ENCODE assay signal across 18 mouse cellular contexts in the genomic region with DNA sequence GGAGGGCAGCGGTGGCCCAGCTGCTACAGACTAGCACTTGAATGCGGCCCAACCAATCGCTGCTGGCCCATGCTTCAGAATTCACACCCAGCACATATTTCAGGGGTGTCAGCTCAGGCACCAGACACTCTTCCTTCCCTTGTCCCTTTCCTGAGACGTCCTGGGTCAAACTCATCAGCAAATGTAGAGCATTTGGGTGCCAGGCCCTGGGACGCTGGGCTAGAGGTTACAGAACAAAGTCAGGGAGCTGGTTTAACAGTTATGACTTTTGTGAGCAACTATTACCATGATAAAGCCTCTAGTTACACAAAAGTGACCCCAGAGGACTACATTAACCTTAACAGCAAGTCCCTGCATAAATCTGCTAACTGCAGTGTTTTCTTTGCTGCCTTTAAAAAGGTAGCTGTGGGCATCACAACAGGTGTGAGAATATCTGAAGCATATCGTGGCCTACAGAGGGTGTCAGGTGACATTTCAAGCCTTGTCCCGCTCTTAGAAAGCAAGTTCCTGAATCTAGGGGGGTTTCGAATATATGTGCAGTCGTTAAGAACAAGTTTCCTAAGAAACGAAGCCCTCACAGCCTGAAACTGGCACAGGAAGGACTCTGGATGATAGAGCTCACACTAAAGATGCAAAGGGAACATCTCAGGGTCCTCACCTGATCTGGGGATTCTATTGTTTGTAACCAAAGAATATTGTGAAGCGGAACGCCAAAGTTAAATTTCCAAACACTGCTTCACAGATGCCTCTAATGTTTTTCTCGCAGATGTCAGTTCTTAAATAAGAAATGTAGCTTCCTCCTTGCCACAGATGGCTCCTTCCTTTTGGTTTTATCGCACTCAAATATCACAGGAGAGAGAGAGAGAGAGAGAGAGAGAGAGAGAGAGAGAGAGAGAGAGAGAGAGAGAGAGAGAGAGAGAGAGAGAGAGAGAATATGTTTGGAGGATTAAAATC. TPM values are rescaled to one million over a fixed set of nuclear protein-coding genes. Genes with fewer than 3 reads are reported as not detected.
A peak's percentile ranks its signal among the peaks of the same experiment; 100 is the strongest.
DNase-seq lines count a peak whose midpoint lies in the region; ATAC-seq and TF ChIP-seq lines count a peak whose summit lies in the region.
"Had no signal": no experiment of that assay in that cellular context is flagged by ENCODE, and none has a peak within 500 bp of the region (broad histone marks: within the 10 kb centered on the region; RNA-seq: fewer than 3 reads in every experiment).

No protein-coding gene starts in this region.

- no peaks in the 10 kb centered on the region; a peak in 1 of 4 replicates for H3K27me3 ChIP-seq in MEL (ENCODE audit: control insufficient read depth in 1 of 2, insufficient read depth in 2 of 2, low read length in 2 of 2)
- peaks cover 26% of the 10 kb centered on the region for H3K27me3 ChIP-seq in forebrain, embryonic 11.5 days (ENCODE audit: control insufficient read depth, insufficient read depth, low read length)
- peaks cover 56% of the 10 kb centered on the region for H3K27me3 ChIP-seq in midbrain, embryonic 12.5 days

- H3K4me2 ChIP-seq in forebrain, embryonic 11.5 days (ENCODE audit: low read depth, low read length, severe bottlenecking), result 0 out of 2 replicates have a peak overlapping the region, but pooled peaks have one; percentile 15
- H3K4me2 ChIP-seq in midbrain, embryonic 12.5 days (replicated peaks), result peak overlapping the region; percentile 51
- H3K4me2 ChIP-seq: embryonic facial prominence, embryonic 13.5 days had no signal

- peak; percentile 12 to 27 for DNase-seq in left cerebral cortex, postnatal 14 days (ENCODE audit: low spot score in 2 of 2)
- DNase-seq in left cerebral cortex, adult 18-20 months (ENCODE audit: low spot score in 2 of 2), result no peak
- DNase-seq in MEL (ENCODE audit: low read depth, low spot score), result peak; percentile 44
- DNase-seq in forebrain, embryonic 11.5 days (ENCODE audit: low spot score), result no peak
- DNase-seq in cerebellum, adult 9-10 months, result no peak
- no peak for DNase-seq in ovary, postnatal 14 days (ENCODE audit: low spot score)
- no peak for DNase-seq in layer of hippocampus, postnatal 14 days (ENCODE audit: low spot score in 2 of 2)
- DNase-seq: adrenal gland, postnatal 14 days; cerebellum, postnatal 14 days; gastrocnemius, adult 2 months; liver, postnatal 0 days; right cerebral cortex, postnatal 14 days had no signal

- intact Hi-C loops in left cerebral cortex, postnatal 14 days (cut with DNase I), result loop anchor here (10.0 kb wide), 1 partner anchor 262 kb away; no protein-coding TSS in a partner anchor

- H3K4me3 ChIP-seq in MEL (ENCODE audit: control insufficient read depth in 1 of 2, insufficient read depth in 1 of 2, low read depth in 2 of 2, low read length in 2 of 2), result no peak overlapping the region
- no peak overlapping the region for H3K4me3 ChIP-seq in forebrain, embryonic 11.5 days (ENCODE audit: low read depth, low read length)
- H3K4me3 ChIP-seq in midbrain, embryonic 12.5 days, result no peak overlapping the region
- H3K4me3 ChIP-seq: embryonic facial prominence, embryonic 13.5 days; gastrocnemius, adult 2 months had no signal

- TF ChIP-seq CTCF in MEL (IDR thresholded peaks at IDR 0.05 in 2 of 3, conservative IDR thresholded peaks at IDR 0.05 in 1 of 3; ENCODE audit: control insufficient read depth in 1 of 3, insufficient read depth in 1 of 3, low read depth in 2 of 3, low read length in 3 of 3, poor library complexity in 1 of 3, severe bottlenecking in 1 of 3), result no peak

- H3K9ac ChIP-seq in MEL (ENCODE audit: control insufficient read depth, low read depth, low read length, poor library complexity, severe bottlenecking), result no peak overlapping the region
- H3K9ac ChIP-seq in forebrain, embryonic 11.5 days (ENCODE audit: low read length), result no peak overlapping the region; the same call in 1 of the 2 replicates
- H3K9ac ChIP-seq in midbrain, embryonic 12.5 days (replicated peaks), result no peak overlapping the region
- H3K9ac ChIP-seq: embryonic facial prominence, embryonic 13.5 days; kidney, embryonic 15.5 days; liver, postnatal 0 days had no signal

- TF ChIP-seq POLR2A in MEL (IDR thresholded peaks at IDR 0.05; ENCODE audit: control insufficient read depth in 1 of 2, insufficient read depth in 1 of 2, low read depth in 1 of 2, low read length in 2 of 2, poor library complexity in 1 of 2), result no peak

- 0 out of 2 replicates have a peak overlapping the region, but pooled peaks have one; percentile 14 for H3K27ac ChIP-seq in MEL (ENCODE audit: control insufficient read depth, low read depth, low read length)
- peak overlapping the region; percentile 41; the same call in 1 of the 2 replicates for H3K27ac ChIP-seq in forebrain, embryonic 11.5 days (ENCODE audit: low read depth, low read length)
- H3K27ac ChIP-seq in midbrain, embryonic 12.5 days (replicated peaks), result peak overlapping the region; percentile 94
- H3K27ac ChIP-seq: embryonic facial prominence, embryonic 13.5 days; gastrocnemius, adult 2 months; kidney, embryonic 15.5 days had no signal

- no peaks in the 10 kb centered on the region for H3K79me2 ChIP-seq in MEL (ENCODE audit: control insufficient read depth, insufficient read depth, low read length, poor library complexity)

- peaks cover 3 to 10% of the 10 kb centered on the region in 2 experiments for H3K4me1 ChIP-seq in MEL (ENCODE audit: control insufficient read depth in 1 of 2, insufficient read depth in 2 of 2, low read length in 2 of 2)
- H3K4me1 ChIP-seq in forebrain, embryonic 11.5 days (replicated peaks; ENCODE audit: control insufficient read depth, insufficient read depth, low read length), result peaks cover 36% of the 10 kb centered on the region
- peaks cover 62% of the 10 kb centered on the region for H3K4me1 ChIP-seq in midbrain, embryonic 12.5 days

- TF ChIP-seq RAD21 in MEL (IDR thresholded peaks at IDR 0.05; ENCODE audit: low read depth, low read length), result no peak

- WGBS in forebrain, embryonic 11.5 days, result 16% methylated on average over 14 of the region's 14 CpGs
- 12% methylated on average over 14 of the region's 14 CpGs for WGBS in midbrain, embryonic 12.5 days

- ATAC-seq in forebrain, embryonic 11.5 days (replicated peaks; ENCODE audit: low FRiP score), result no peak
- ATAC-seq in midbrain, embryonic 12.5 days (ENCODE audit: low FRiP score, low read depth), result no peak
- ATAC-seq: inflammation-experienced regulatory T-cells, adult 6 months; liver, postnatal 0 days had no signal

- TF ChIP-seq EP300 in MEL (IDR thresholded peaks at IDR 0.05; ENCODE audit: low read depth in 1 of 2, low read length in 2 of 2), result no peak

- peaks cover 0 to 5% of the 10 kb centered on the region in 2 experiments; a peak in 1 of 4 replicates for H3K36me3 ChIP-seq in MEL (ENCODE audit: control insufficient read depth in 1 of 2, insufficient read depth in 2 of 2, low read length in 2 of 2)
- H3K36me3 ChIP-seq in forebrain, embryonic 11.5 days (ENCODE audit: control insufficient read depth, insufficient read depth, low read length), result no peaks in the 10 kb centered on the region
- H3K36me3 ChIP-seq in midbrain, embryonic 12.5 days, result no peaks in the 10 kb centered on the region
- H3K36me3 ChIP-seq: embryonic facial prominence, embryonic 13.5 days; kidney, embryonic 15.5 days had no signal

- no peaks in the 10 kb centered on the region for H3K9me3 ChIP-seq in MEL (replicated peaks; ENCODE audit: insufficient read depth, low read length)
- H3K9me3 ChIP-seq in forebrain, embryonic 11.5 days (ENCODE audit: control insufficient read depth, low read length), result no peaks in the 10 kb centered on the region
- H3K9me3 ChIP-seq in midbrain, embryonic 12.5 days, result no peaks in the 10 kb centered on the region
- H3K9me3 ChIP-seq: embryonic facial prominence, embryonic 13.5 days; kidney, embryonic 15.5 days had no signal

TF ChIP-seq in MEL, 35 proteins besides CTCF, POLR2A, EP300 and RAD21:
- no peak for TF ChIP-seq TCF12 (IDR thresholded peaks at IDR 0.05; ENCODE audit: low read depth, low read length)
- TF ChIP-seq KAT2A (conservative IDR thresholded peaks at IDR 0.05; ENCODE audit: low read depth, low read length), result no peak
- TF ChIP-seq UBTF (IDR thresholded peaks at IDR 0.05; ENCODE audit: borderline replicate concordance, insufficient read depth, low read depth, low read length), result no peak
- TF ChIP-seq SIN3A (IDR thresholded peaks at IDR 0.05; ENCODE audit: low read length), result no peak
- TF ChIP-seq ZMIZ1 (IDR thresholded peaks at IDR 0.05; ENCODE audit: low read depth, low read length), result no peak
- peak; percentile 89 for TF ChIP-seq JUND (IDR thresholded peaks at IDR 0.05; ENCODE audit: low read depth, low read length)

RNA-seq across cellular contexts. Expression of a gene that starts 5.3 kb away (rescaled TPM):
- 1 to 10 TPM; 4.0 to 4.2 TPM for total RNA-seq in left cerebral cortex, postnatal 14 days (2021)
- total RNA-seq in left cerebral cortex, adult 18-20 months (2021), result 1 to 10 TPM; 6.7 to 7.0 TPM
- total RNA-seq in MEL (2012; rRNA removed), result not detected in 2 replicates
- not detected for polyA plus RNA-seq in MEL (2012; ENCODE audit: insufficient read depth in 1 of 2, insufficient read length in 2 of 2, low read depth in 1 of 2, low replicate concordance in 2 of 2, missing spikeins in 1 of 2)
- polyA plus RNA-seq in forebrain, embryonic 11.5 days (2014; fragmentation: Nextera tagmentation; extraction: Ambion mirVana), result 5.0 and 8.7 TPM in 2 replicates
- polyA plus RNA-seq in midbrain, embryonic 12.5 days (2016; fragmentation: Nextera tagmentation; extraction: Ambion mirVana), result 12.2 and 12.8 TPM in 2 replicates
- 1 to 10 TPM; 7.2 to 8.4 TPM for total RNA-seq in layer of hippocampus, postnatal 14 days (2021)
- total RNA-seq: gastrocnemius, adult 2 months; monocyte, adult 5-6 weeks; neutrophil, adult 5-6 weeks had no signal
- polyA plus RNA-seq: inflammation-experienced regulatory T-cells, adult 6 months; liver, postnatal 0 days had no signal

Comparison
In these comparisons a context has a peak if more than half of its experiments do, and no peak if none do; other contexts are left out.
1. DNase-seq: peak in left cerebral cortex, postnatal 14 days (2 of 2) and MEL (single experiment); none in left cerebral cortex, adult 18-20 months (0 of 2), forebrain, embryonic 11.5 days (single experiment), cerebellum, adult 9-10 months (single experiment), ovary, postnatal 14 days (single experiment) and layer of hippocampus, postnatal 14 days (0 of 2).
2. H3K27ac ChIP-seq: peak in every context shown above with its lines; median percentile 94 in midbrain, embryonic 12.5 days; 41 in forebrain, embryonic 11.5 days; 14 in MEL.